Mouse (Mus musculus) heart, postnatal 0 days (tissue): ENCODE results near the gene Foxp1. TPM values are rescaled to one million over a fixed set of nuclear protein-coding genes. Genes with fewer than 3 reads are reported as not detected.

Experiments used
- ATAC-seq: fragments of 200-750 bp; cut with Nextera tagmentation; 2 replicates; pipeline ENCODE4 v1.8.0; 2017; ENCODE audit warnings: low read depth, moderate number of reproducible peaks, moderate library complexity; ENCODE audit not compliant: insufficient read depth
- DNase-seq: peaks from one replicate; pipeline ENCODE4 v3.0.0-alpha.2; 2016; ENCODE audit warnings: low spot score
- H3K27ac ChIP-seq: fragments of 300-500 bp; sonication (generic); 2 replicates; pipeline ENCODE4 v1.5.1; 2014; ENCODE audit warnings: low read depth, mild to moderate bottlenecking
- H3K27me3 ChIP-seq: fragments of 300-500 bp; sonication (generic); 2 replicates; pipeline ENCODE4 v1.6.1; 2014; ENCODE audit warnings: low read length, mixed read lengths; ENCODE audit not compliant: control insufficient read depth, insufficient read depth
- H3K36me3 ChIP-seq: fragments of 300-500 bp; sonication (generic); replicated peaks from 2 replicates; pipeline ENCODE4 v1.6.1; 2014; ENCODE audit warnings: low read length, mixed read lengths; ENCODE audit not compliant: control insufficient read depth, insufficient read depth
- H3K4me1 ChIP-seq: fragments of 300-500 bp; sonication (generic); 2 replicates; pipeline ENCODE4 v1.6.1; 2014; ENCODE audit warnings: antibody characterized with exemption; ENCODE audit not compliant: control insufficient read depth, insufficient read depth
- H3K4me2 ChIP-seq: fragments of 300-500 bp; sonication (generic); 2 replicates; pipeline ENCODE4 v1.6.1; 2014; ENCODE audit warnings: low read depth, mild to moderate bottlenecking, low read length, moderate library complexity
- H3K4me3 ChIP-seq: fragments of 300-500 bp; sonication (generic); 2 replicates; pipeline ENCODE4 v1.5.1; 2014; ENCODE audit warnings: low read depth, low read length
- H3K9ac ChIP-seq: fragments of 300-500 bp; sonication (generic); replicated peaks from 2 replicates; pipeline ENCODE4 v1.6.1; 2014; ENCODE audit warnings: low read depth, low read length, mixed read lengths
- H3K9me3 ChIP-seq: fragments of 300-500 bp; sonication (generic); replicated peaks from 2 replicates; pipeline ENCODE4 v1.6.1; 2016; ENCODE audit warnings: low read length; ENCODE audit not compliant: control insufficient read depth
- CTCF ChIP-seq: IDR thresholded peaks from 2 replicates; pipeline ENCODE4 v1.5.1; 2016; ENCODE audit warnings: antibody characterized with exemption, control low read depth, low read depth
- EP300 ChIP-seq: IDR thresholded peaks from 2 replicates; pipeline ENCODE4 v1.6.1; 2016; ENCODE audit warnings: antibody characterized with exemption, low read depth
- WGBS: fragments of 180-500 bp; shearing (Covaris S2); extraction: QIAGEN DNeasy Blood & Tissue Kit; methylation state at CpG from one replicate; pipeline ENCODE4 v1.1.7; 2014; 5-methylcytosine and 5-hydroxymethylcytosine counted together
- polyA plus RNA-seq: library from polyadenylated mRNA; unstranded; fragments of >200 nt; fragmentation: Nextera tagmentation; extraction: Ambion mirVana; gene quantifications from 2 replicates; pipeline ENCODE4 v1.2.1, GENCODE M21; 2015
- total RNA-seq: library from RNA; depleted of rRNA; stranded (reverse); fragments of >200 nt; gene quantifications from 2 replicates; pipeline ENCODE4 v1.2.3, GENCODE M21; 2014; ENCODE audit warnings: low replicate concordance

The Foxp1 gene
- total and polyA plus RNA-seq, 2 experiments from 2014 or later = 40.7 to 88.1 TPM

GRCm38 (mm10) chr6:98936377-98936776 lies 586.1 kb downstream of the Foxp1 start:
- WGBS = 71% methylated on average over 3 of the region's 3 CpGs
- peaks cover 87% of the 10 kb centered on the region for H3K36me3 ChIP-seq

GRCm38 (mm10) chr6:98935169-98935568 lies 587.4 kb downstream of the Foxp1 start:
- DNase-seq (no peak), ATAC-seq (no peak)
- no peaks in the 10 kb centered on the region for H3K27me3 ChIP-seq
- no peak overlapping the region for H3K9ac ChIP-seq
- no peak overlapping the region for H3K4me3 ChIP-seq
- 93% methylated on average over 8 of the region's 8 CpGs for WGBS
- no peaks in the 10 kb centered on the region for H3K9me3 ChIP-seq
- H3K4me1 ChIP-seq = no peaks in the 10 kb centered on the region
- peaks cover 87% of the 10 kb centered on the region for H3K36me3 ChIP-seq
- TF ChIP-seq CTCF (no peak), EP300 (no peak)
- no peak overlapping the region for H3K27ac ChIP-seq
- H3K4me2 ChIP-seq = no peak overlapping the region

More at GRCm38 (mm10) chr6:98936377-98936776, 586.1 kb downstream of the Foxp1 start:
- Histone ChIP-seq H3K4me1 (no peaks in the 10 kb centered on the region), H3K9me3 (no peaks in the 10 kb centered on the region), H3K4me3 (no peak overlapping the region), H3K9ac (no peak overlapping the region), H3K4me2 (no peak overlapping the region), H3K27me3 (no peaks in the 10 kb centered on the region), H3K27ac (no peak overlapping the region)
- TF ChIP-seq EP300 (no peak), CTCF (no peak)
- ATAC-seq (no peak), DNase-seq (no peak)

GRCm38 (mm10) chr6:98934381-98934780 lies 588.1 kb downstream of the Foxp1 start:
- Histone ChIP-seq H3K27ac (no peak overlapping the region), H3K4me2 (no peak overlapping the region), H3K9me3 (no peaks in the 10 kb centered on the region), H3K27me3 (no peaks in the 10 kb centered on the region), H3K4me1 (no peaks in the 10 kb centered on the region), H3K36me3 (peaks cover 91% of the 10 kb centered on the region), H3K4me3 (no peak overlapping the region), H3K9ac (no peak overlapping the region)
- WGBS = 78% methylated on average over 10 of the region's 10 CpGs
- ATAC-seq = no peak
- DNase-seq = no peak
- no peak for TF ChIP-seq EP300
- TF ChIP-seq CTCF = no peak

- ATAC-seq (no peak), DNase-seq (no peak)
- Histone ChIP-seq H3K9ac (no peak overlapping the region), H3K27ac (no peak overlapping the region), H3K4me3 (no peak overlapping the region), H3K27me3 (no peaks in the 10 kb centered on the region), H3K9me3 (no peaks in the 10 kb centered on the region), H3K4me1 (no peaks in the 10 kb centered on the region), H3K36me3 (peaks cover 91% of the 10 kb centered on the region), H3K4me2 (no peak overlapping the region)
- no peak for TF ChIP-seq CTCF
- TF ChIP-seq EP300 = no peak
- WGBS = 96% methylated on average over 18 of the region's 18 CpGs
Observed at GRCm38 (mm10) chr6:98933135-98933724, 589.3 kb downstream of the Foxp1 start.

- Histone ChIP-seq H3K4me3 (no peak overlapping the region), H3K4me1 (no peaks in the 10 kb centered on the region), H3K36me3 (peaks cover 88% of the 10 kb centered on the region), H3K27me3 (no peaks in the 10 kb centered on the region), H3K9me3 (no peaks in the 10 kb centered on the region), H3K4me2 (no peak overlapping the region), H3K9ac (no peak overlapping the region), H3K27ac (no peak overlapping the region)
- TF ChIP-seq CTCF (no peak), EP300 (no peak)
- WGBS = 85% methylated on average over 8 of the region's 8 CpGs
- DNase-seq = no peak
- ATAC-seq = no peak
Observed at GRCm38 (mm10) chr6:98931881-98932540, 590.5 kb downstream of the Foxp1 start.
